Mouse (Mus musculus): ENCODE results near the gene Ttf2. TPM values are rescaled to one million over a fixed set of nuclear protein-coding genes. Genes with fewer than 3 reads are reported as not detected.

Ttf2 gene
- polyA plus RNA-seq, 1 experiment from 2014 or later: 8.5 TPM

- Histone ChIP-seq H3K4me3 (replicated peaks; ENCODE audit: low read depth, low read length) (no peak overlapping the region), H3K4me2 (ENCODE audit: low read length) (no peak overlapping the region), H3K4me1 (replicated peaks; ENCODE audit: insufficient read depth, low read length) (no peaks in the 10 kb centered on the region), H3K9me3 (replicated peaks; ENCODE audit: low read length) (no peaks in the 10 kb centered on the region), H3K27ac (no peak overlapping the region), H3K36me3 (ENCODE audit: insufficient read depth, low read length) (no peaks in the 10 kb centered on the region), H3K9ac (ENCODE audit: low read depth, low read length) (0 out of 2 replicates have a peak overlapping the region, but pooled peaks have one; percentile 27), H3K27me3 (ENCODE audit: insufficient read depth, low read length) (no peaks in the 10 kb centered on the region)
- TF ChIP-seq CTCF (IDR thresholded peaks at IDR 0.05; ENCODE audit: low read depth): no peak
- WGBS: 84% methylated on average over 8 of the region's 8 CpGs
- DNase-seq (ENCODE audit: low spot score) (no peak), ATAC-seq (replicated peaks; ENCODE audit: low FRiP score, low read depth) (no peak)
Measured at GRCm38 (mm10) chr3:101012597-101012996, 43.1 kb upstream of the Ttf2 start.

GRCm38 (mm10) chr3:101012131-101012571 lies 42.7 kb upstream of the Ttf2 start:
- Histone ChIP-seq H3K27me3 (ENCODE audit: insufficient read depth, low read length) (no peaks in the 10 kb centered on the region), H3K4me2 (ENCODE audit: low read length) (no peak overlapping the region), H3K4me3 (replicated peaks; ENCODE audit: low read depth, low read length) (no peak overlapping the region), H3K9ac (ENCODE audit: low read depth, low read length) (0 out of 2 replicates have a peak overlapping the region, but pooled peaks have one; percentile 27), H3K36me3 (ENCODE audit: insufficient read depth, low read length) (no peaks in the 10 kb centered on the region), H3K4me1 (replicated peaks; ENCODE audit: insufficient read depth, low read length) (no peaks in the 10 kb centered on the region), H3K27ac (no peak overlapping the region), H3K9me3 (replicated peaks; ENCODE audit: low read length) (no peaks in the 10 kb centered on the region)
- DNase-seq (ENCODE audit: low spot score) (no peak), ATAC-seq (replicated peaks; ENCODE audit: low FRiP score, low read depth) (no peak)
- TF ChIP-seq CTCF (IDR thresholded peaks at IDR 0.05; ENCODE audit: low read depth): no peak
- WGBS: 45% methylated on average over 10 of the region's 10 CpGs

- H3K4me2 ChIP-seq (ENCODE audit: low read length): no peak overlapping the region
- no peaks in the 10 kb centered on the region for H3K36me3 ChIP-seq (ENCODE audit: insufficient read depth, low read length)
- no peak overlapping the region for H3K27ac ChIP-seq
- DNase-seq (ENCODE audit: low spot score): no peak
- ATAC-seq (replicated peaks; ENCODE audit: low FRiP score, low read depth): no peak
- no peak overlapping the region for H3K9ac ChIP-seq (ENCODE audit: low read depth, low read length)
- no peaks in the 10 kb centered on the region for H3K9me3 ChIP-seq (replicated peaks; ENCODE audit: low read length)
- no peak for TF ChIP-seq CTCF (IDR thresholded peaks at IDR 0.05; ENCODE audit: low read depth)
- H3K27me3 ChIP-seq (ENCODE audit: insufficient read depth, low read length): no peaks in the 10 kb centered on the region
- no peaks in the 10 kb centered on the region for H3K4me1 ChIP-seq (replicated peaks; ENCODE audit: insufficient read depth, low read length)
- 58% methylated on average over 5 of the region's 5 CpGs for WGBS
- no peak overlapping the region for H3K4me3 ChIP-seq (replicated peaks; ENCODE audit: low read depth, low read length)
Measured at GRCm38 (mm10) chr3:101011203-101011600, 41.7 kb upstream of the Ttf2 start.

GRCm38 (mm10) chr3:101010589-101011202 lies 41.2 kb upstream of the Ttf2 start:
- Histone ChIP-seq H3K9me3 (replicated peaks; ENCODE audit: low read length) (no peaks in the 10 kb centered on the region), H3K36me3 (ENCODE audit: insufficient read depth, low read length) (no peaks in the 10 kb centered on the region), H3K9ac (ENCODE audit: low read depth, low read length) (no peak overlapping the region), H3K4me1 (replicated peaks; ENCODE audit: insufficient read depth, low read length) (no peaks in the 10 kb centered on the region), H3K27me3 (ENCODE audit: insufficient read depth, low read length) (no peaks in the 10 kb centered on the region), H3K27ac (no peak overlapping the region), H3K4me3 (replicated peaks; ENCODE audit: low read depth, low read length) (no peak overlapping the region), H3K4me2 (ENCODE audit: low read length) (no peak overlapping the region)
- 88% methylated on average over 4 of the region's 4 CpGs for WGBS
- no peak for ATAC-seq (replicated peaks; ENCODE audit: low FRiP score, low read depth)
- DNase-seq (ENCODE audit: low spot score): no peak
- no peak for TF ChIP-seq CTCF (IDR thresholded peaks at IDR 0.05; ENCODE audit: low read depth)

GRCm38 (mm10) chr3:101007112-101007782 lies 37.8 kb upstream of the Ttf2 start:
- no peaks in the 10 kb centered on the region for H3K27me3 ChIP-seq (ENCODE audit: insufficient read depth, low read length)
- no peak overlapping the region for H3K4me3 ChIP-seq (replicated peaks; ENCODE audit: low read depth, low read length)
- DNase-seq (ENCODE audit: low spot score) (no peak), ATAC-seq (replicated peaks; ENCODE audit: low FRiP score, low read depth) (no peak)
- no peaks in the 10 kb centered on the region for H3K36me3 ChIP-seq (ENCODE audit: insufficient read depth, low read length)
- H3K9me3 ChIP-seq (replicated peaks; ENCODE audit: low read length): no peaks in the 10 kb centered on the region
- no peak overlapping the region for H3K9ac ChIP-seq (ENCODE audit: low read depth, low read length)
- H3K4me1 ChIP-seq (replicated peaks; ENCODE audit: insufficient read depth, low read length): no peaks in the 10 kb centered on the region
- TF ChIP-seq CTCF (IDR thresholded peaks at IDR 0.05; ENCODE audit: low read depth): no peak
- no peak overlapping the region for H3K27ac ChIP-seq
- H3K4me2 ChIP-seq (ENCODE audit: low read length): no peak overlapping the region
- WGBS: 48% methylated on average over 5 of the region's 5 CpGs

GRCm38 (mm10) chr3:101005392-101005791 lies 35.9 kb upstream of the Ttf2 start:
- Histone ChIP-seq H3K27me3 (ENCODE audit: insufficient read depth, low read length) (no peaks in the 10 kb centered on the region), H3K27ac (no peak overlapping the region), H3K4me1 (replicated peaks; ENCODE audit: insufficient read depth, low read length) (no peaks in the 10 kb centered on the region), H3K9ac (ENCODE audit: low read depth, low read length) (no peak overlapping the region), H3K4me3 (replicated peaks; ENCODE audit: low read depth, low read length) (no peak overlapping the region), H3K36me3 (ENCODE audit: insufficient read depth, low read length) (no peaks in the 10 kb centered on the region), H3K4me2 (ENCODE audit: low read length) (no peak overlapping the region), H3K9me3 (replicated peaks; ENCODE audit: low read length) (no peaks in the 10 kb centered on the region)
- no peak for TF ChIP-seq CTCF (IDR thresholded peaks at IDR 0.05; ENCODE audit: low read depth)
- no peak for DNase-seq (ENCODE audit: low spot score)
- 65% methylated on average over 6 of the region's 6 CpGs for WGBS
- ATAC-seq (replicated peaks; ENCODE audit: low FRiP score, low read depth): no peak
